Mouse (Mus musculus) B cell, adult 2 months (primary cell): ENCODE results near the gene Clns1a.

Source experiments
- DNase-seq, 2 experiments: peaks; one replicate each; pipeline ENCODE4 v3.0.0; 2022

Gene Clns1a

DNA sequence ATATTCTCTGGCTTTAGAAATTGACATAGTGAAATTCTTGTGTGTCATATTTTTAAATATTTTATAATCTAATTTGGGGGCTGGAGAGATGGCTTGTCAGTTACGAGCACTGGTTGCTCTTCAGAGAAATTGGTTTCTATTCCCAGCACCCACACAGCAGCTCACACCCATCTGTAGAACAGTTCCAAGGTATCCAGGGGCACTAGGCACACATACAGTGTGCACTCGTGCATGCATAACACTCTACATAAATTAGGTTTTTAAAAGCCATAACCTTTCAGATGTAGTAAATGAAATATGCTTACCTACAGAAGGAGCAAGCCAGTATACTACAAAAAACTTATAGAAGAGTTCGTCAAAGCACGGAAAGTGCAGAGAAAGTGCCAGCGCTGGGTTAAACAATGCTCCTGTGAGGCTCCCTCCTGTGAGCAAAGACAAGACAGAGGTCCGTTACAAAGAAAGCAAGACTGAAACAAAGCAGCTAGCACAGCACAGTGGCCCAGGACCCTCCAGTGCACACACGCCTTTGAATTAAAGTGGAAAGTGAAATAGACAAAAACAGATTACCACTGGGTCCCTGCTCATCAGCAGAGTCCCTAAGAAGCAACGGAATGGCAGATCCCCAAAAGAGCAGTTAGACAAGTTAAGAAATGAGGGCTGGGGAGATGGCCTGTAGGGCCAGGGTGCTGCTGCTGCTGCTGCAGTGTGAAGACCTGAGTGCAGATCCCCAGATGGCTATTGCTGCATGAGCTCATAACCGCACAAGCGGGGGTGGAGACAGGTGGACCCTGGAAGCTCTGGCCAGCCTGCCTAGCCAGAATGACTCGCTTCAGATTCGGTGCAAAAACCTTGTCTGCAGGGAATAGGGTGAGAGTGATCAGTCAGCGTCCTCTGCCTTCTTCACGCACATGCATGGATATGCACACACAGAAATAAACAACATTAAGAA, 32.5 kb downstream of the Clns1a start:
- DNase-seq, result no peak

- no peak for DNase-seq
Observed at GRCm38 (mm10) chr7:97730427-97730826, 34.0 kb downstream of the Clns1a start.

GRCm38 (mm10) chr7:97733606-97734005, 37.2 kb downstream of the Clns1a start:
- DNase-seq, result no peak

- no peak for DNase-seq
Observed at GRCm38 (mm10) chr7:97735021-97735420, 38.6 kb downstream of the Clns1a start.

GRCm38 (mm10) chr7:97735886-97736420, 39.5 kb downstream of the Clns1a start:
- no peak for DNase-seq

DNA sequence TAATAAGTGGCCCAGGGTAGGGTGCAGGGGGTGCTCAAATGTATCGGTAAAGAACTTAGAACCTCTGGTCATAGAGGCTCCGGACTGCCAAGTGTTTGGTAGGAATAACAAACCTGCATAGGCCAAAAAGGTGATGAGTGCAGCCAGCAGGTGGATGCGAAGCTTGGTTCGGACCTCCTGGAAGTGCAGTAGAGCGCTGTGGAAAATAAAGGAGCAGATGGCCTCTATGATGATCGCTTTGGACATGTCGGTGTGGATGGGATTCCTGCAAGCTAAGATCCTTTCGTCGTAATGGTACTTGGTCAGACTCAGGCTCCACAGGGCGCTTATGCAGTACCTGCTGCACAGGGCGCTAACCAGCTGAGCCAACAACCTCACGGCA, 40.8 kb downstream of the Clns1a start:
- DNase-seq, result no peak

- DNase-seq, result peak; percentile 62
Observed at GRCm38 (mm10) chr7:97737638-97738456, 41.4 kb downstream of the Clns1a start, which contains the start of gene Aqp11. TSS of gene Aqp11 (minus strand) at chr7:97738289.

GRCm38 (mm10) chr7:97740948-97741347, 44.5 kb downstream of the Clns1a start:
- DNase-seq, result no peak

- DNase-seq, result no peak
Observed at GRCm38 (mm10) chr7:97741756-97742291, 45.4 kb downstream of the Clns1a start.

GRCm38 (mm10) chr7:97745299-97745698, 48.9 kb downstream of the Clns1a start:
- peak; percentile 70 to 71 for DNase-seq

DNA sequence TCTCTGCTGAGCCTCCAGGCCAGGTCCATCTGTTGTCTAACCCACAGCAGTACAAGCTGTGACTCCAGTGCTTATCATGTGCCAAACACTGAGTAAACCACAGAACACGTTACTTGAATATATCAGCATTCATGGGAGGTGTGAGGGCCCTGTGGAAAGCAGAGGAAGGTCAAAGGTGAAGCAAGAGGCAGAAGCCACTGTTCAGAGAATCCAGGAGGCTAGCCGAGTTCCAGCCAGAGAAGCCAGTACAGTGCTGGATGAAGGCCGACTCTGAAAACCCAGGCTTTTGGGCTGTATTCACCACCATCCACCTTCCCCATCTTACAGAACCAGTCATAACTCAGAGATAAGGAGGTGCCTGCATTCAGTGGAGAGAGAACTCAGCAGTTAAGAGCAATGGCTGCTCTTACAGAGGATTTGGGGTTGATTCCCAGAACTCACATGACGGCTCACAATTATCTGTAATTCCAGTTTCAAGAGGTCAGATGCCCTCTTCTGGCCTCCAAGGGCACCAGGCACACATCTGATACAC, 50.8 kb downstream of the Clns1a start:
- no peak for DNase-seq

- peak; percentile 78 to 80 for DNase-seq
Observed at GRCm38 (mm10) chr7:97747787-97748497, 51.5 kb downstream of the Clns1a start.

DNA sequence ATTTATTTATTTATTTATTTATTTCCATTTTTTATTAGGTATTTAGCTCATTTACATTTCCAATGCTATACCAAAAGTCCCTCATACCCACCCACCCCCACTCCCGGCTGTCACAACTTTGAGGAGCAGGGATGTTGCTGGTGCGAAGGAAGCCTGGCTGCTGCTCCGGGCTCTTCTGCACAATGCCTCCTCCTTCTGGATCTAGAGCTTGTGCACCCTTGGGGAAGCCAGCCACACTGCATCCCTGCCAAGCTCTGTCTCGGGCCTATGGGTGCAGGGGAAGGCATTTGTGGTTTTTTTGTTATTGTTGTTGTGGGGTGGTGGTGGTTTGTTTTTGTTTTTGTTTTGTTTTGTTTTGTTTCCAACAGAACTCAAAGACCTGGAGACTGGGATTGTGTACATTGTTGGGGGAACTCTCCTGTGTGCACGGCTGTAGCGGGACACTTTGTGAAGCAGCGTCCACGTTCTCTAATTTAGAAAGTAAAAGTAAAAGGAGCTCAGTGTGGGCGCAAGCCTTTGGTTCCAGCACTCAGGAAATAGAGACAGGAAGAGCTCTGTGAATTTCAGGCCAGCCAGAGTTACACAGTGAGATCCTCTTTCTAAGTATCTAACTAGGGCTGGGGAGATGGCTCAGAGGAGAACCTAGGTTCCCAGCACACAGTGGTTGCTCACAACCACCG, 52.2 kb downstream of the Clns1a start:
- peak; percentile 48 to 49 for DNase-seq

DNA sequence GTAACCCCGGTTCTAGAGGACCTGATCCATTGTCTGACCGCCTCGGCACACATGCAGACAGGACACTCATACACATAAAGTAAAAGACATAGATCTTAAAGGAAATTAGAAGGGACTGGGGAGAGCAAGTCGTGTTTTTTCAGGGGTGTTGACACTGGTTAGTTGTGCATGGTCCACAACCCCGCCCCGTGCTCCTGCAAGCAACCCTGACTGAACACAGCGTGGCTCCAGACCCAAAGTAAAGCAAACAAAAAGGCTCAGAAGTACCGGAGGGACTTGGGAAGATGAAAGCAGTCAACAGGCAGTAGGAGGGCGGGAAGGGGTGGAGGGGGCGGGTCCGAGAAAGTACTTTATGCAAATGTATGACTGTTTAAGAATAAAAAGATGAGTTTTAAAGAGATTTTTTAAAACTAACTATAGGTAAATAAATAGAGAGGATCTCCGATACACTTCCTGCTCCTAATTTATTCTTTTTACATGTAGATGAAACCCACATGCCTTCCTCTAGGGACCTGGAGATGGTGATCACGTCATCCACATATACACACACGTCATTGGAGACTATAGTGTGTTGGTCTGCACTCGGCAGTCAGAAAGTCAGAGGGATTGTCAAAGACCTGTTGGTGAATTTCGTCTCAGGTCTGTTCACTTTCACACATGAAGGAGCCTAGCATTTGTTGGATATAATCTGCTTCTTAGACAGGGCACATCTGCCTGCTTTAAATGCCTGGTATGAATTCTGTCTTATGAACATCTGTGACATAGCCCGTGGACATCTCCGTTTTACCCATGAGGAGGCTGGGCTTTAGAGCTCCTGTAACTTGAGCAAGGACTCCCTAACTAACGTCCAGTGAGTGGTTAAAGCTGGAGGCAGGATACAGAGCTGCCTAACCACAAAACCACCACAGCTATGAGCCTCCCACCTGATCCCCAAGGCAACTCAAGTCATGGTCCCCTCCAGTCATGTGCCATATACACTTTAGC, 53.1 kb downstream of the Clns1a start:
- peak; percentile 56 to 58 for DNase-seq

GRCm38 (mm10) chr7:97756967-97757881, 60.8 kb downstream of the Clns1a start:
- DNase-seq, result no peak

GRCm38 (mm10) chr7:97764591-97764990, 68.2 kb downstream of the Clns1a start:
- DNase-seq, result no peak

DNA sequence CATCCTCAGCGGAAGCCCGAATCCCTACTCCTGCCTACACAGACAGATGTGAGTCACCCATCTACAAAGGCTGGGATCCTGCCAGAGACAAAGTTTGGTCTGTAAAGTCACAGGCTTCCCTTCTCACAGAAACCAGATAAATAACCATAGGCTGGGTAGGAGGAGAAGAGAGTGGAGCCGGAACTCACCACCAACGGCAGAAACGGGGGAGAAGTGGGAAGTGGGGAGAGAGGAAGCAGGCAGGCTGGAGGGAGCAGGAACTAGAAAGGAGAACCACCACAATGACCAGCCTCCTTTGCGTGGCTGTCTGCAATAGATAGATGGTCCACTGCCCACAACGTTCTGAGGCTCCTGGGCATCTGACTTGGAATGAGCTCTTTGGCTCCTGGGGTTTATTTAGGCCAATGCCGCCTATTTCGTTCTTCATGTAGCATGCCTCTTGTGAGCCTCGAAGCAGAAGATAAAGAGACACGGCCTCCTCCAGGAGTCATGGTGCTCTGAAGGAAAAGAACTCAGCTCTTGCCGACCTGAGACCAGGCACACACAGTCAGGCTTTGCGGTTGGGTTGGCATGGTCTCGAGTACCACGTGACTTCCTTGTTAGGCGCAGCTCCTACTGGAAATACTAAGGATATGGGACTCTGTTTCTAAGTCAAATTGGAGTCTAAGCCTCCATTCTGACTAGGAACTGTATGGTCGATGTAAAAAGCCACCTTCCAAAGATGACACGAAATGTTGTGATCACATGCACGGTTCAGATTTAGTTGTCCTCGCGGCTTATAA, 68.9 kb downstream of the Clns1a start:
- DNase-seq, result no peak

GRCm38 (mm10) chr7:97765963-97766347, 69.5 kb downstream of the Clns1a start:
- no peak for DNase-seq
